Comparison of ENCODE assay signal across 21 mouse cellular contexts in the genomic region with DNA sequence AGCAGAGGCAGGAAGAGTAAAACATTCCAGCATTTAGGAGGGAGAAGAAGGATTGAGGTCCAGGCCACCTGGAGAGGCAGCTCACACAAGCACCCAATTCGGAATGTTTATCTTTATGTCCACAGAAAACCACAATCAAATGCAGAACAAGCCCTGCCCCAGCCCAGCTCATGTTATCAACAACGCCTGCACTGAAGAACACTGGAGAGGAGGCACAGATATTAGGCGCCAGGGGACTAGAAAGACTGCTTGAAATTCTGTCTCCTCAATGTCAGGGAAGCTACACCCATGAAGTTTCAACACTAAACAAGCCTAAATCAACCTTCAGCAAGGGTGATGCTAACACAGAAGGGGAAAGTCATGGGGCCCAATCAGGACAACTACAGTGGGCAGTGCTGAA. TPM values are rescaled to one million over a fixed set of nuclear protein-coding genes. Genes with fewer than 3 reads are reported as not detected.
DNase-seq lines count a peak whose midpoint lies in the region; ATAC-seq and TF ChIP-seq lines count a peak whose summit lies in the region.
"Had no signal": no experiment of that assay in that cellular context is flagged by ENCODE, and none has a peak within 500 bp of the region (broad histone marks: within the 10 kb centered on the region; RNA-seq: fewer than 3 reads in every experiment).

No protein-coding gene starts in this region.

- peaks cover 1% of the 10 kb centered on the region; the same call in 1 of the 2 replicates for H3K4me1 ChIP-seq in heart, adult 2 months (ENCODE audit: control insufficient read depth, insufficient read depth, low read length)

- H3K27me3 ChIP-seq in heart, adult 2 months (ENCODE audit: control insufficient read depth, insufficient read depth, low read length), result no peaks in the 10 kb centered on the region
- H3K27me3 ChIP-seq: CH12.LX; embryonic facial prominence, embryonic 13.5 days; hindbrain, embryonic 13.5 days; kidney, embryonic 15.5 days; midbrain, embryonic 15.5 days had no signal

- H3K9ac ChIP-seq in heart, adult 2 months (ENCODE audit: low read depth, low read length), result no peak overlapping the region
- H3K9ac ChIP-seq: embryonic facial prominence, embryonic 13.5 days; hindbrain, embryonic 13.5 days; kidney, embryonic 15.5 days; midbrain, embryonic 15.5 days had no signal

- 75% methylated on average over 3 of the region's 3 CpGs for WGBS in heart, adult 2 months

- intact Hi-C loops in heart, adult 2 months (cut with DNase I), result no loop called here

- no peak overlapping the region for H3K4me3 ChIP-seq in heart, adult 2 months
- H3K4me3 ChIP-seq: embryonic facial prominence, embryonic 13.5 days; heart, embryonic 10.5 days; hindbrain, embryonic 13.5 days; kidney, embryonic 15.5 days; midbrain, embryonic 15.5 days had no signal

- DNase-seq in embryo, embryonic 9.5 days (ENCODE audit: extremely low spot score), result peak; percentile 4
- no peak for DNase-seq in embryo, embryonic 11 days
- DNase-seq in ZHBTc4 (ENCODE audit: low read depth, low spot score) (peak; percentile 18), liver (peak; percentile 76)
- DNase-seq in heart, adult 11 months, result no peak
- DNase-seq in Muller cell, postnatal 12 days (ENCODE audit: inconsistent ontology term), result no peak
- no peak for DNase-seq in heart, adult 2 months
- DNase-seq: cerebellum, adult 11 months; heart, postnatal 14 days; lung, adult 2 months; lung, postnatal 4 days; right cerebral cortex, adult 18-20 months; thymus, postnatal 25 days had no signal

- no peak for TF ChIP-seq EP300 in heart, adult 2 months (IDR thresholded peaks at IDR 0.05; ENCODE audit: insufficient read depth, low read depth, low read length)

- TF ChIP-seq CTCF in heart, adult 2 months (IDR thresholded peaks at IDR 0.05), result no peak

- no peaks in the 10 kb centered on the region for H3K79me2 ChIP-seq in heart, adult 2 months (replicated peaks; ENCODE audit: control insufficient read depth, insufficient read depth, low read length)

- no peak overlapping the region for H3K27ac ChIP-seq in heart, adult 2 months
- H3K27ac ChIP-seq: embryonic facial prominence, embryonic 13.5 days; heart, embryonic 10.5 days; hindbrain, embryonic 13.5 days; kidney, embryonic 15.5 days; midbrain, embryonic 15.5 days had no signal

- H3K36me3 ChIP-seq in heart, adult 2 months (ENCODE audit: control insufficient read depth, insufficient read depth, low read length), result no peaks in the 10 kb centered on the region
- H3K36me3 ChIP-seq: hindbrain, embryonic 13.5 days; midbrain, embryonic 15.5 days had no signal

- peak; percentile 76 for ATAC-seq in megakaryocyte progenitor cell, adult 5-6 weeks (replicated peaks; ENCODE audit: poor library complexity)
- ATAC-seq: midbrain, embryonic 15.5 days had no signal

- no peak for TF ChIP-seq POLR2A in heart, adult 2 months (IDR thresholded peaks at IDR 0.05; ENCODE audit: insufficient read depth, low read depth, low read length)

RNA-seq across cellular contexts. Expression of gene Cenph, which starts 1.8 kb away (rescaled TPM):
- total RNA-seq in megakaryocyte progenitor cell, adult 5-6 weeks (2015), result 64.8 and 71.7 TPM in 2 replicates
- 66.3 and 67.7 TPM in 2 replicates for total RNA-seq in megakaryocyte progenitor cell, adult 5-6 weeks (2017)
- under 1 TPM in 1 of 2 experiments, not detected in 1; 0.23 TPM for total RNA-seq in heart, adult 2 months (2021)
- polyA plus RNA-seq in heart, adult 2 months (2012; rRNA removed), result 0.08 TPM in 1 of 2 replicates, not detected in the other
- total RNA-seq: gastrocnemius, adult 8-10 months had no signal

RNA-seq across cellular contexts. Expression of gene Ccnb1, which starts 8.9 kb away (rescaled TPM):
- total RNA-seq in megakaryocyte progenitor cell, adult 5-6 weeks (2015), result 152 and 153 TPM in 2 replicates
- total RNA-seq in megakaryocyte progenitor cell, adult 5-6 weeks (2017), result 181 and 194 TPM in 2 replicates
- total RNA-seq in heart, adult 2 months (2021), result under 1 TPM; 0.21 to 0.41 TPM
- 0.35 and 0.59 TPM in 2 replicates for polyA plus RNA-seq in heart, adult 2 months (2012; rRNA removed)

RNA-seq across cellular contexts. Expression of gene Mrps36, which starts 33.0 kb away (rescaled TPM):
- total RNA-seq in megakaryocyte progenitor cell, adult 5-6 weeks (2015), result 86.2 and 90.4 TPM in 2 replicates
- total RNA-seq in megakaryocyte progenitor cell, adult 5-6 weeks (2017), result 73.0 and 75.8 TPM in 2 replicates
- total RNA-seq in heart, adult 2 months (2021), result 100 to 1,000 TPM; 185 to 206 TPM
- polyA plus RNA-seq in heart, adult 2 months (2012; rRNA removed), result 161 and 254 TPM in 2 replicates

RNA-seq across cellular contexts. Expression of gene Cdk7, which starts 46.8 kb away (rescaled TPM):
- 55.6 and 55.9 TPM in 2 replicates for total RNA-seq in megakaryocyte progenitor cell, adult 5-6 weeks (2015)
- total RNA-seq in megakaryocyte progenitor cell, adult 5-6 weeks (2017), result 51.1 and 56.8 TPM in 2 replicates
- total RNA-seq in heart, adult 2 months (2021), result 10 to 100 TPM; 21.7 to 24.0 TPM
- polyA plus RNA-seq in heart, adult 2 months (2012; rRNA removed), result 11.2 and 18.2 TPM in 2 replicates

RNA-seq across cellular contexts. Expression of gene Slc30a5, which starts 55.7 kb away (rescaled TPM):
- total RNA-seq in megakaryocyte progenitor cell, adult 5-6 weeks (2015), result 127 and 130 TPM in 2 replicates
- 99.7 and 101 TPM in 2 replicates for total RNA-seq in megakaryocyte progenitor cell, adult 5-6 weeks (2017)
- total RNA-seq in heart, adult 2 months (2021), result 10 to 100 TPM; 21.0 to 21.2 TPM
- 13.4 and 25.0 TPM in 2 replicates for polyA plus RNA-seq in heart, adult 2 months (2012; rRNA removed)

Comparison
In these comparisons a context has a peak if more than half of its experiments do, and no peak if none do; other contexts are left out.
1. DNase-seq: peak in embryo, embryonic 9.5 days (single experiment), ZHBTc4 (single experiment) and liver (single experiment); none in embryo, embryonic 11 days (single experiment), heart, adult 11 months (single experiment), Muller cell, postnatal 12 days (single experiment) and heart, adult 2 months (0 of 2).
2. RNA of gene Cenph, which starts 1.8 kb away (total RNA-seq): 64.8 to 71.7 TPM in megakaryocyte progenitor cell, adult 5-6 weeks; 0.23 TPM in heart, adult 2 months; every median in the first group is over 10 times any median in the second.
3. RNA of gene Ccnb1, which starts 8.9 kb away (total RNA-seq): 152 to 194 TPM in megakaryocyte progenitor cell, adult 5-6 weeks; 0.21 to 0.41 TPM in heart, adult 2 months; every median in the first group is over 100 times any median in the second.